Mouse (Mus musculus) spleen, adult 2 months (tissue): ENCODE data around the gene Hes5.

Experiments used
- CTCF ChIP-seq: fragments of 200-500 bp; IDR thresholded peaks from 2 replicates; pipeline ENCODE4 v1.5.1; 2011; ENCODE audit warnings: mild to moderate bottlenecking, inconsistent platforms; ENCODE audit not compliant: insufficient read depth, insufficient read length, insufficient replicate concordance; ENCODE audit errors: extremely low read depth
- POLR2A ChIP-seq: fragments of 200-500 bp; IDR thresholded peaks from 2 replicates; pipeline ENCODE4 v1.6.1; 2011; ENCODE audit warnings: low read depth, low read length, inconsistent platforms

GRCm38 (mm10) chr4:154913845-154914244 lies 46.9 kb upstream of the Hes5 start:
- TF ChIP-seq CTCF (no peak), POLR2A (no peak)
